Mouse (Mus musculus): ENCODE data around the gene Dcps. TPM values are rescaled to one million over a fixed set of nuclear protein-coding genes. Genes with fewer than 3 reads are reported as not detected.

Dcps gene
- polyA plus RNA-seq, 1 experiment: 31.1 TPM

- TF ChIP-seq CTCF (IDR thresholded peaks at IDR 0.05; ENCODE audit: control insufficient read depth, insufficient read depth, low read length): no peak
- TF ChIP-seq POLR2A (IDR thresholded peaks at IDR 0.05; ENCODE audit: borderline replicate concordance, control insufficient read depth, low read depth, low read length): no peak
- Histone ChIP-seq H3K4me1 (ENCODE audit: control insufficient read depth, insufficient read depth, low read length) (no peaks in the 10 kb centered on the region), H3K4me3 (replicated peaks; ENCODE audit: control insufficient read depth, low read depth, low read length) (no peak overlapping the region), H3K27ac (ENCODE audit: control insufficient read depth, insufficient read depth, low read depth, low read length, poor library complexity) (no peak overlapping the region)
- 47% methylated on average over 3 of the region's 3 CpGs for WGBS
Measured at GRCm38 (mm10) chr9:35166144-35166797, 9.6 kb downstream of the Dcps start.

- 58% methylated on average over 5 of the region's 5 CpGs for WGBS
- Histone ChIP-seq H3K27ac (ENCODE audit: control insufficient read depth, insufficient read depth, low read depth, low read length, poor library complexity) (no peak overlapping the region), H3K4me1 (ENCODE audit: control insufficient read depth, insufficient read depth, low read length) (no peaks in the 10 kb centered on the region), H3K4me3 (replicated peaks; ENCODE audit: control insufficient read depth, low read depth, low read length) (no peak overlapping the region)
- TF ChIP-seq POLR2A (IDR thresholded peaks at IDR 0.05; ENCODE audit: borderline replicate concordance, control insufficient read depth, low read depth, low read length) (no peak), CTCF (IDR thresholded peaks at IDR 0.05; ENCODE audit: control insufficient read depth, insufficient read depth, low read length) (no peak)
Measured at GRCm38 (mm10) chr9:35164142-35164874, 11.6 kb downstream of the Dcps start.

- H3K4me3 ChIP-seq (replicated peaks; ENCODE audit: control insufficient read depth, low read depth, low read length): no peak overlapping the region
- WGBS: 70% methylated on average over 11 of the region's 11 CpGs
- TF ChIP-seq CTCF (IDR thresholded peaks at IDR 0.05; ENCODE audit: control insufficient read depth, insufficient read depth, low read length) (no peak), POLR2A (IDR thresholded peaks at IDR 0.05; ENCODE audit: borderline replicate concordance, control insufficient read depth, low read depth, low read length) (no peak)
- no peak overlapping the region for H3K27ac ChIP-seq (ENCODE audit: control insufficient read depth, insufficient read depth, low read depth, low read length, poor library complexity)
- no peaks in the 10 kb centered on the region for H3K4me1 ChIP-seq (ENCODE audit: control insufficient read depth, insufficient read depth, low read length)
Measured at GRCm38 (mm10) chr9:35163011-35163690, 12.7 kb downstream of the Dcps start.

- Histone ChIP-seq H3K4me1 (ENCODE audit: control insufficient read depth, insufficient read depth, low read length) (no peaks in the 10 kb centered on the region), H3K4me3 (replicated peaks; ENCODE audit: control insufficient read depth, low read depth, low read length) (no peak overlapping the region), H3K27ac (ENCODE audit: control insufficient read depth, insufficient read depth, low read depth, low read length, poor library complexity) (no peak overlapping the region)
- 86% methylated on average over 7 of the region's 7 CpGs for WGBS
- no peak for TF ChIP-seq POLR2A (IDR thresholded peaks at IDR 0.05; ENCODE audit: borderline replicate concordance, control insufficient read depth, low read depth, low read length)
- TF ChIP-seq CTCF (IDR thresholded peaks at IDR 0.05; ENCODE audit: control insufficient read depth, insufficient read depth, low read length): no peak
Measured at GRCm38 (mm10) chr9:35161721-35162120, 14.1 kb downstream of the Dcps start.

- H3K4me3 ChIP-seq (replicated peaks; ENCODE audit: control insufficient read depth, low read depth, low read length): no peak overlapping the region
- 81% methylated on average over 2 of the region's 2 CpGs for WGBS
- TF ChIP-seq POLR2A (IDR thresholded peaks at IDR 0.05; ENCODE audit: borderline replicate concordance, control insufficient read depth, low read depth, low read length) (no peak), CTCF (IDR thresholded peaks at IDR 0.05; ENCODE audit: control insufficient read depth, insufficient read depth, low read length) (no peak)
- no peaks in the 10 kb centered on the region for H3K4me1 ChIP-seq (ENCODE audit: control insufficient read depth, insufficient read depth, low read length)
- H3K27ac ChIP-seq (ENCODE audit: control insufficient read depth, insufficient read depth, low read depth, low read length, poor library complexity): no peak overlapping the region
Measured at GRCm38 (mm10) chr9:35160662-35161061, 15.2 kb downstream of the Dcps start.

GRCm38 (mm10) chr9:35158477-35158876 is 17.4 kb downstream of the Dcps start:
- WGBS: 83% methylated on average over 3 of the region's 3 CpGs
- Histone ChIP-seq H3K4me3 (replicated peaks; ENCODE audit: control insufficient read depth, low read depth, low read length) (no peak overlapping the region), H3K4me1 (ENCODE audit: control insufficient read depth, insufficient read depth, low read length) (no peaks in the 10 kb centered on the region), H3K27ac (ENCODE audit: control insufficient read depth, insufficient read depth, low read depth, low read length, poor library complexity) (no peak overlapping the region)
- TF ChIP-seq POLR2A (IDR thresholded peaks at IDR 0.05; ENCODE audit: borderline replicate concordance, control insufficient read depth, low read depth, low read length) (no peak), CTCF (IDR thresholded peaks at IDR 0.05; ENCODE audit: control insufficient read depth, insufficient read depth, low read length) (no peak)

- WGBS: 83% methylated on average over 4 of the region's 4 CpGs
- Histone ChIP-seq H3K4me3 (replicated peaks; ENCODE audit: control insufficient read depth, low read depth, low read length) (no peak overlapping the region), H3K27ac (ENCODE audit: control insufficient read depth, insufficient read depth, low read depth, low read length, poor library complexity) (no peak overlapping the region), H3K4me1 (ENCODE audit: control insufficient read depth, insufficient read depth, low read length) (no peaks in the 10 kb centered on the region)
- TF ChIP-seq POLR2A (IDR thresholded peaks at IDR 0.05; ENCODE audit: borderline replicate concordance, control insufficient read depth, low read depth, low read length): no peak
- no peak for TF ChIP-seq CTCF (IDR thresholded peaks at IDR 0.05; ENCODE audit: control insufficient read depth, insufficient read depth, low read length)
Measured at GRCm38 (mm10) chr9:35156862-35157261, 19.0 kb downstream of the Dcps start.

- TF ChIP-seq CTCF (IDR thresholded peaks at IDR 0.05; ENCODE audit: control insufficient read depth, insufficient read depth, low read length) (no peak), POLR2A (IDR thresholded peaks at IDR 0.05; ENCODE audit: borderline replicate concordance, control insufficient read depth, low read depth, low read length) (no peak)
- 87% methylated on average over 5 of the region's 5 CpGs for WGBS
Measured at GRCm38 (mm10) chr9:35156002-35156710, 19.7 kb downstream of the Dcps start.

More at GRCm38 (mm10) chr9:35156002-35156710, 19.7 kb downstream of the Dcps start:
- Histone ChIP-seq H3K4me3 (replicated peaks; ENCODE audit: control insufficient read depth, low read depth, low read length) (no peak overlapping the region), H3K4me1 (ENCODE audit: control insufficient read depth, insufficient read depth, low read length) (no peaks in the 10 kb centered on the region), H3K27ac (ENCODE audit: control insufficient read depth, insufficient read depth, low read depth, low read length, poor library complexity) (no peak overlapping the region)

Data from bone marrow, adult 2 months (tissue).